Mouse (Mus musculus) bone marrow macrophage, adult 2 months (primary cell): ENCODE results near the gene Inpp4a.

Experiments used
- CTCF ChIP-seq: IDR thresholded peaks from 2 replicates; pipeline ENCODE4 v1.5.1; 2012; ENCODE audit warnings: low read depth, mild to moderate bottlenecking, low read length, moderate library complexity
- POLR2A ChIP-seq: IDR thresholded peaks from 2 replicates; pipeline ENCODE4 v1.6.1; 2012; ENCODE audit warnings: mild to moderate bottlenecking, low read depth, low read length, borderline replicate concordance

DNA sequence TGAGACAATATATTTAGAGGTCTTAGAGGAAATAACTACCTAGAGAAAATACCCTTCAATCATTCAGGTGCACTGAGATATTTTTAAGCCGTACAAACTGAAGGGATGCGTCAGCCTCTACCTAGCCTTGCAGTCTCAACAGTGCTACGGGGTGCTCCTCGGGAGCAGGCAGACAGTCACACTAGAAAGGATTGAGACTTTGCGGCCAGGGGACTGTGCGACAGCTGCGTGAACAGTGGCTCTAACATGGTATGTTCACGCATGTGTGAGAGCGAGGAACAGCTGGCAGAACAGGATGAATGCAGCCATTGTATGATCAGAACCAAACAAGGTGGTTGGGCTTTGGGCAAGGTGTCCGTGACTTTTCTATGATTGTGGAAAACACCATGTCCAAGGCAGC lies 63.1 kb downstream of the Inpp4a start:
- TF ChIP-seq CTCF (no peak), POLR2A (no peak)
